Mouse (Mus musculus): ENCODE data around the gene Fli1.

DNA sequence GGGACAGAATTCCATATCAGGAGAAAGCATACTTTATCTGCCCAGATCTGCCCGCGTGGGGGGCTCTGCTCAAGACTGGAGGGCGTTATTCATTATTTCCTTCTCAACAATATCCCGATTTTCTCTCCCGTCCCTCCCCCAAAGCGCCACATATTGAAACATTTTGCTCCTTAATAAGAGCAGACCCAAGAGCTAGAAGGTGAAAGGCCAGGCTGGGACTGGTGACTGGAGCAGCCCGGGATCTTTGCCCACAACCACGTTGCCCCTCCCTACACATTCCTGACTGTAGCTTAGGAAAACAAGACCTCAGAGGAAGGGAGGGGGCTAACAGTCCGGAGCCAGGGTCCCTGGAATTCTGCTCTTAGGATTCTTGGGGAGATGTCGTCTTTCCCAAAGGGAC, 7.9 kb upstream of the Fli1 start:
- no peak for TF ChIP-seq CTCF (IDR thresholded peaks at IDR 0.05; ENCODE audit: extremely low read depth, insufficient read depth, insufficient read length, insufficient replicate concordance)
- TF ChIP-seq POLR2A (IDR thresholded peaks at IDR 0.05; ENCODE audit: low read depth, low read length), result no peak
